Mouse (Mus musculus): ENCODE data around the gene Ttc28.
"Not testable (repeated sequence)": the region's sequence is repeated elsewhere in the genome, so short reads cannot be mapped to it uniquely, and the experiment has no call there.

Gene Ttc28

GRCm38 (mm10) chr5:111233022-111233709, 353.6 kb downstream of the Ttc28 start:
- no peak for DNase-seq (ENCODE audit: low spot score in 2 of 2)

- peak in 1 of 2 experiments; percentile 42 for DNase-seq (ENCODE audit: low spot score in 2 of 2)
Measured at GRCm38 (mm10) chr5:111235131-111235530, 355.5 kb downstream of the Ttc28 start.

- DNase-seq (ENCODE audit: low spot score in 2 of 2), result peak in 1 of 2 experiments; percentile 65
Measured at GRCm38 (mm10) chr5:111237176-111237636, 357.6 kb downstream of the Ttc28 start.

GRCm38 (mm10) chr5:111239223-111239622, 359.6 kb downstream of the Ttc28 start:
- no peak for DNase-seq (ENCODE audit: low spot score in 2 of 2)

- DNase-seq (ENCODE audit: low spot score in 2 of 2), result no peak
Measured at GRCm38 (mm10) chr5:111243447-111244040, 363.9 kb downstream of the Ttc28 start.

GRCm38 (mm10) chr5:111244061-111244460, 364.5 kb downstream of the Ttc28 start:
- DNase-seq (ENCODE audit: low spot score in 2 of 2), result no peak

- no peak for DNase-seq (ENCODE audit: low spot score in 2 of 2)
Measured at GRCm38 (mm10) chr5:111247571-111248265, 368.1 kb downstream of the Ttc28 start.

GRCm38 (mm10) chr5:111252147-111252546, 372.5 kb downstream of the Ttc28 start:
- DNase-seq (ENCODE audit: low spot score in 2 of 2), result no peak

GRCm38 (mm10) chr5:111254362-111254761, 374.8 kb downstream of the Ttc28 start:
- DNase-seq (ENCODE audit: low spot score in 2 of 2), result no peak

- no peak for DNase-seq (ENCODE audit: low spot score in 2 of 2)
Measured at GRCm38 (mm10) chr5:111254781-111255180, 375.2 kb downstream of the Ttc28 start.

GRCm38 (mm10) chr5:111256181-111256580, 376.6 kb downstream of the Ttc28 start:
- DNase-seq (ENCODE audit: low spot score in 2 of 2), result no peak

GRCm38 (mm10) chr5:111257127-111257526, 377.5 kb downstream of the Ttc28 start:
- DNase-seq (ENCODE audit: low spot score in 2 of 2), result peak; percentile 68 to 78

- DNase-seq (ENCODE audit: low spot score in 2 of 2), result not testable (repeated sequence)
Measured at GRCm38 (mm10) chr5:111261162-111261561, 381.6 kb downstream of the Ttc28 start.

- no peak for DNase-seq (ENCODE audit: low spot score in 2 of 2)
Measured at GRCm38 (mm10) chr5:111261733-111262573, 382.4 kb downstream of the Ttc28 start.

- DNase-seq (ENCODE audit: low spot score in 2 of 2), result no peak
Measured at GRCm38 (mm10) chr5:111262574-111263239, 383.1 kb downstream of the Ttc28 start.

GRCm38 (mm10) chr5:111263370-111263769, 383.8 kb downstream of the Ttc28 start:
- no peak for DNase-seq (ENCODE audit: low spot score in 2 of 2)

- DNase-seq (ENCODE audit: low spot score in 2 of 2), result no peak
Measured at GRCm38 (mm10) chr5:111264488-111264887, 384.9 kb downstream of the Ttc28 start.

GRCm38 (mm10) chr5:111266658-111267057, 387.1 kb downstream of the Ttc28 start:
- no peak for DNase-seq (ENCODE audit: low spot score in 2 of 2)

- DNase-seq (ENCODE audit: low spot score in 2 of 2), result no peak
Measured at GRCm38 (mm10) chr5:111267100-111267499, 387.5 kb downstream of the Ttc28 start.

- DNase-seq (ENCODE audit: low spot score in 2 of 2), result no peak
Measured at GRCm38 (mm10) chr5:111268852-111269251, 389.2 kb downstream of the Ttc28 start.

- DNase-seq (ENCODE audit: low spot score in 2 of 2), result peak; percentile 70 to 86
Measured at GRCm38 (mm10) chr5:111269613-111270205, 390.1 kb downstream of the Ttc28 start.

Measured in cerebellum, postnatal 4 days (tissue).